Mouse (Mus musculus) intestine, embryonic 16.5 days (tissue): Measurements from ENCODE around the gene Immp1l. TPM values are rescaled to one million over a fixed set of nuclear protein-coding genes. Genes with fewer than 3 reads are reported as not detected.

Experiments used
- ATAC-seq: fragments of 200-750 bp; cut with Nextera tagmentation; 2 replicates; pipeline ENCODE4 v1.8.0; 2017; ENCODE audit warnings: moderate TSS enrichment, moderate library complexity
- H3K27ac ChIP-seq: fragments of 300-500 bp; sonication (generic); 2 replicates; pipeline ENCODE4 v1.5.1; 2014; ENCODE audit warnings: mild to moderate bottlenecking, low read length
- H3K27me3 ChIP-seq: fragments of 300-500 bp; sonication (generic); replicated peaks from 2 replicates; pipeline ENCODE4 v1.6.1; 2014; ENCODE audit warnings: low read length, control low read depth, mixed read lengths; ENCODE audit not compliant: control insufficient read depth, insufficient read depth
- H3K36me3 ChIP-seq: fragments of 300-500 bp; sonication (generic); 2 replicates; pipeline ENCODE4 v1.6.1; 2014; ENCODE audit warnings: low read length, control low read depth; ENCODE audit not compliant: control insufficient read depth, insufficient read depth
- H3K4me1 ChIP-seq: fragments of 300-500 bp; sonication (generic); 2 replicates; pipeline ENCODE4 v1.6.1; 2014; ENCODE audit warnings: low read length, control low read depth, mixed read lengths; ENCODE audit not compliant: control insufficient read depth, insufficient read depth
- H3K4me2 ChIP-seq: fragments of 300-500 bp; sonication (generic); 2 replicates; pipeline ENCODE4 v1.6.1; 2014; ENCODE audit warnings: low read depth, low read length, control low read depth
- H3K4me3 ChIP-seq: fragments of 300-500 bp; sonication (generic); 2 replicates; pipeline ENCODE4 v1.5.1; 2014; ENCODE audit warnings: mild to moderate bottlenecking, low read length
- H3K9ac ChIP-seq: fragments of 300-500 bp; sonication (generic); 2 replicates; pipeline ENCODE4 v1.6.1; 2014; ENCODE audit warnings: low read depth, low read length
- H3K9me3 ChIP-seq: fragments of 300-500 bp; sonication (generic); 2 replicates; pipeline ENCODE4 v1.6.1; 2016; ENCODE audit warnings: low read length, control low read depth; ENCODE audit not compliant: control insufficient read depth
- WGBS: fragments of 180-500 bp; shearing (Covaris S2); extraction: QIAGEN DNeasy Blood & Tissue Kit; methylation state at CpG from one replicate; pipeline ENCODE4 v1.1.7; 2014; 5-methylcytosine and 5-hydroxymethylcytosine counted together
- polyA plus RNA-seq: library from polyadenylated mRNA; unstranded; fragments of >200 nt; fragmentation: Nextera tagmentation; extraction: Ambion mirVana; gene quantifications from 2 replicates; pipeline ENCODE4 v1.2.1, GENCODE M21; 2015

Immp1l gene
- polyA plus RNA-seq, 1 experiment from 2014 or later: 121 TPM

DNA sequence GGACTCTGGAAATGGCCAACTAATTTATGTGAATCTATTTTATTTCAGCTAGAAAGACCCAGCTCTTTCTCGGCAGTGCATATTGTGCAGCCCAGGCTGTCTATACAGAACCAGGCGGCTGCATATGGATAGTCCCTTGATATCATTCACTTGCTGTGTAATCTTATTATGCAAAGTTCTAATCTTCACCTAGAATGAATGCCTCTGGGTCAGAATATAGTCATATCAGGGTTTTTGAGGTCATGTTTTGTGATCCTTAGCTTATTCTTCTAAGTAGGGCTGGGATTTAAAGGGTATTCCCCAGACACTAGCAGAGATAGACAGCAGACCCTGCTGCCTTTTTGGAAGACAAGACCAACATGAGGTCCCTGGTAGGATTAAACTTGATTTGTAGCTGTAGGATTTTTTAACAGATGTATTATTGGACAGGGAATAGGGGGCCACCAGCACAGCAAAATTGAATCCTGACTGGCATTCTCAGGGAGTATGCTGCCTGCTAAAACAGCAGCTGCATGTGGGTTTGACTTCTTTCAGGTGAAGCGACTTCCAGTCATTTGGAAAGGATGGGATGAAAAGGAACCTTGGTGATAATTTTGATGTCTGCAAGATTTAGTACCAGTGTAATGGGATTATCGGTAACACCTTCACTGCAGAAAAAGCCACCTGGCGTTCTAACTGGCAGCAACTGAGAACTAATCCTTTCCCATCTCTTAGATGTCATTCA is 13.3 kb downstream of the Immp1l start:
- 74% methylated on average over 5 of the region's 5 CpGs for WGBS
- H3K4me1 ChIP-seq: no peaks in the 10 kb centered on the region
- ATAC-seq: no peak

GRCm38 (mm10) chr2:105950131-105950530 is 45.7 kb downstream of the Immp1l start:
- H3K9me3 ChIP-seq: no peaks in the 10 kb centered on the region
- H3K9ac ChIP-seq: no peak overlapping the region
- WGBS: 97% methylated on average over 2 of the region's 2 CpGs
- no peaks in the 10 kb centered on the region for H3K4me1 ChIP-seq
- ATAC-seq: no peak
- no peak overlapping the region for H3K4me2 ChIP-seq
- H3K27ac ChIP-seq: no peak overlapping the region
- H3K27me3 ChIP-seq: no peaks in the 10 kb centered on the region
- H3K36me3 ChIP-seq: no peaks in the 10 kb centered on the region
- H3K4me3 ChIP-seq: no peak overlapping the region

More for the DNA sequence above, 13.3 kb downstream of the Immp1l start:
- Histone ChIP-seq H3K9me3 (no peaks in the 10 kb centered on the region), H3K4me3 (no peak overlapping the region), H3K4me2 (no peak overlapping the region), H3K27me3 (no peaks in the 10 kb centered on the region), H3K9ac (no peak overlapping the region), H3K36me3 (no peaks in the 10 kb centered on the region), H3K27ac (no peak overlapping the region)

GRCm38 (mm10) chr2:105951350-105951940 is 47.0 kb downstream of the Immp1l start:
- no peak overlapping the region for H3K4me3 ChIP-seq
- H3K4me1 ChIP-seq: no peaks in the 10 kb centered on the region
- no peak overlapping the region for H3K27ac ChIP-seq
- no peak overlapping the region for H3K9ac ChIP-seq
- H3K9me3 ChIP-seq: no peaks in the 10 kb centered on the region
- no peaks in the 10 kb centered on the region for H3K36me3 ChIP-seq
- peak; percentile 53; the same call in 1 of the 2 replicates for ATAC-seq
- 60% methylated on average over 1 of the region's 1 CpGs for WGBS
- no peak overlapping the region for H3K4me2 ChIP-seq
- H3K27me3 ChIP-seq: no peaks in the 10 kb centered on the region

- H3K27ac ChIP-seq: no peak overlapping the region
- no peaks in the 10 kb centered on the region for H3K4me1 ChIP-seq
- no peaks in the 10 kb centered on the region for H3K27me3 ChIP-seq
- no peak overlapping the region for H3K9ac ChIP-seq
- no peak overlapping the region for H3K4me2 ChIP-seq
- H3K9me3 ChIP-seq: no peaks in the 10 kb centered on the region
- H3K36me3 ChIP-seq: no peaks in the 10 kb centered on the region
- H3K4me3 ChIP-seq: no peak overlapping the region
- WGBS: 78% methylated on average over 4 of the region's 4 CpGs
- no peak for ATAC-seq
Observed at GRCm38 (mm10) chr2:105953862-105954261, 49.4 kb downstream of the Immp1l start.

DNA sequence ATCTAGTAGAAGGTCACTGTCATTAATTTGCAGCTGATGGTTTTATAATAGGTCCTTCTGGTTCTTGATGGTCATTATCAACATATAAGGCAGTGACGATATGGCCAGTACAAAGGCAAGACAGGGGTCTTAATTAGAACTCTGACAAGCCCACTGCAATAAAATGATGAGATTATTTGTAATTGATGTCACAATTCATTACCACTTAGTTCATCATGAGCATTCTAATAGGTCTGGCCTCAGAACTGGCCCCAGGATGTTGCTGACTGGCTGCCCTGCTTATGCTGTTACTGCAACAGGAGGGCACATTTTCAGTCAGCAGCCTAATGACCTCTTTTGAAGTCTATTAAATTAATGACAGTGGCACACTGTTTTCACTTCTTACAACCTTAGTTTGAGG is 59.0 kb downstream of the Immp1l start:
- no peaks in the 10 kb centered on the region for H3K27me3 ChIP-seq
- no peak overlapping the region for H3K4me3 ChIP-seq
- no peaks in the 10 kb centered on the region for H3K36me3 ChIP-seq
- H3K9me3 ChIP-seq: no peaks in the 10 kb centered on the region
- H3K27ac ChIP-seq: no peak overlapping the region
- no peak overlapping the region for H3K4me2 ChIP-seq
- no peak for ATAC-seq
- H3K4me1 ChIP-seq: no peaks in the 10 kb centered on the region
- no peak overlapping the region for H3K9ac ChIP-seq
- WGBS: 83% methylated on average over 1 of the region's 1 CpGs

DNA sequence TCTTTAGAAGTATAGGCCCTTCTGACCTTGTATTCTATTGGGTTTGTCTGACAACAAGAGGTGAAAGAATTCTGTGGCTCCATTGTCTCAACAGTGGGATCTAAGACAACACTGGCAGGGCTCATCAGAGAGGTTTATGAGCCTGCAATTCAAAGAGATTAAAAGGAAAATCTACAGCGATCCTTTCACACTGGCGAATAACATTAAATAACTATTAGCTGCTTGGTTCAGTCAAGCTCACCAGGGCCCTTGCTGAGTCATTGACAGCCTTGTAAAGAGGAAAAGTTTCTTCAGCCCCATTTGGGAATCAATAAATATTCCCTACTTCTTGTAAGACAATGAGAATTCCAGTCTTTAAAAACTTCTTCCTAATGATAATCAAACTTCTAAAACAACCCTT is 69.5 kb downstream of the Immp1l start:
- ATAC-seq: no peak
- Histone ChIP-seq H3K9ac (no peak overlapping the region), H3K4me2 (no peak overlapping the region), H3K36me3 (peaks cover 3% of the 10 kb centered on the region; the same call in 1 of the 2 replicates), H3K27ac (no peak overlapping the region), H3K9me3 (no peaks in the 10 kb centered on the region), H3K4me3 (no peak overlapping the region), H3K27me3 (no peaks in the 10 kb centered on the region), H3K4me1 (no peaks in the 10 kb centered on the region)
- WGBS: 28% methylated on average over 2 of the region's 2 CpGs

- H3K4me1 ChIP-seq: no peaks in the 10 kb centered on the region
- WGBS: 97% methylated on average over 2 of the region's 2 CpGs
- H3K27ac ChIP-seq: no peak overlapping the region
- H3K27me3 ChIP-seq: no peaks in the 10 kb centered on the region
- no peak for ATAC-seq
- no peak overlapping the region for H3K4me3 ChIP-seq
- H3K9ac ChIP-seq: no peak overlapping the region
- no peaks in the 10 kb centered on the region for H3K36me3 ChIP-seq
- H3K9me3 ChIP-seq: no peaks in the 10 kb centered on the region
- no peak overlapping the region for H3K4me2 ChIP-seq
Observed at GRCm38 (mm10) chr2:105978065-105978464, 73.6 kb downstream of the Immp1l start.

DNA sequence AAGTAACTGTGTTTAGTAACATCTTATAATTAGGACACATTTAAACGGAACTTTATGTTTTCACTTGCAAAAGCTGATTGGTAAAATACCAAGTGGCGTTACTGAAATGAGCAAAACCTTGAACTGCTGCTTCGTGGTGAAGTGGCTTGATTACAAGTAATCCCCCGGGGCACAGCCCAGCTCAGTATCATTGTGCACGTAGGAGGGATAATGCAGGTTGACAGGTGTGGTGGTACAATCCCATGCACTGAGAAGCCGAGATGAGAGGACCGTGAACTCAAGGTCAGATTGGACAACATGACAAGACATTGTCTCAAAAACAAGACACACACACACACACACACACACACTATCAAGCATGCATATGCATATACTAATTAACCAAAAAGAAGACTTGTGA is 80.8 kb downstream of the Immp1l start:
- Histone ChIP-seq H3K27me3 (no peaks in the 10 kb centered on the region), H3K9me3 (no peaks in the 10 kb centered on the region), H3K36me3 (no peaks in the 10 kb centered on the region), H3K4me3 (no peak overlapping the region), H3K27ac (no peak overlapping the region), H3K4me1 (no peaks in the 10 kb centered on the region), H3K4me2 (no peak overlapping the region), H3K9ac (no peak overlapping the region)
- no peak for ATAC-seq
- WGBS: 91% methylated on average over 7 of the region's 7 CpGs

DNA sequence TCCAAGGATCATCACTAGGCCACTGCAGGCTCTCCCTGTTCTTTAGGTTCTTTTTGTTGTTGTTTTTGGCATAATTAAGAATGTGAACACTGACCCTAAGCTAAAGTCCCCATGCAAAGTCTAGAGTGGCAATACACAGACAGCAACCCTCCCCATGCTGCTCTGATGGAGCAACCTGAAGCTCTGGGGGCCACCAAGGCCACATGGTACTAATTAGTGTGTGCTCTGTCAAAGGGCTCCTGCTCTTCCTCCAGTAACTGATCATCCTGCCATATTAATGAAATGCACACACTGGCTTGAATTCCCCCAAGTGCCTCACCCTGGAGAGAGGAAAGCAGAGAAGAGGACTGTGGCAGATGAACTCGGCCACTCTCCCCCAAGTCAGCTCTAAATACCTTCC is 82.7 kb downstream of the Immp1l start:
- H3K4me1 ChIP-seq: no peaks in the 10 kb centered on the region
- H3K36me3 ChIP-seq: no peaks in the 10 kb centered on the region
- no peak overlapping the region for H3K4me2 ChIP-seq
- 54% methylated on average over 1 of the region's 1 CpGs for WGBS
- H3K4me3 ChIP-seq: no peak overlapping the region
- no peaks in the 10 kb centered on the region for H3K9me3 ChIP-seq
- no peak overlapping the region for H3K27ac ChIP-seq
- no peak overlapping the region for H3K9ac ChIP-seq
- ATAC-seq: no peak
- H3K27me3 ChIP-seq: no peaks in the 10 kb centered on the region
